Mouse (Mus musculus) right cerebral cortex, postnatal 14 days (tissue): ENCODE results near the gene Ntan1.
"Not testable (repeated sequence)": the region's sequence is repeated elsewhere in the genome, so short reads cannot be mapped to it uniquely, and the experiment has no call there.

ENCODE experiments used
- DNase-seq: peaks from one replicate; pipeline ENCODE4 v3.0.0; 2022

The Ntan1 gene

DNA sequence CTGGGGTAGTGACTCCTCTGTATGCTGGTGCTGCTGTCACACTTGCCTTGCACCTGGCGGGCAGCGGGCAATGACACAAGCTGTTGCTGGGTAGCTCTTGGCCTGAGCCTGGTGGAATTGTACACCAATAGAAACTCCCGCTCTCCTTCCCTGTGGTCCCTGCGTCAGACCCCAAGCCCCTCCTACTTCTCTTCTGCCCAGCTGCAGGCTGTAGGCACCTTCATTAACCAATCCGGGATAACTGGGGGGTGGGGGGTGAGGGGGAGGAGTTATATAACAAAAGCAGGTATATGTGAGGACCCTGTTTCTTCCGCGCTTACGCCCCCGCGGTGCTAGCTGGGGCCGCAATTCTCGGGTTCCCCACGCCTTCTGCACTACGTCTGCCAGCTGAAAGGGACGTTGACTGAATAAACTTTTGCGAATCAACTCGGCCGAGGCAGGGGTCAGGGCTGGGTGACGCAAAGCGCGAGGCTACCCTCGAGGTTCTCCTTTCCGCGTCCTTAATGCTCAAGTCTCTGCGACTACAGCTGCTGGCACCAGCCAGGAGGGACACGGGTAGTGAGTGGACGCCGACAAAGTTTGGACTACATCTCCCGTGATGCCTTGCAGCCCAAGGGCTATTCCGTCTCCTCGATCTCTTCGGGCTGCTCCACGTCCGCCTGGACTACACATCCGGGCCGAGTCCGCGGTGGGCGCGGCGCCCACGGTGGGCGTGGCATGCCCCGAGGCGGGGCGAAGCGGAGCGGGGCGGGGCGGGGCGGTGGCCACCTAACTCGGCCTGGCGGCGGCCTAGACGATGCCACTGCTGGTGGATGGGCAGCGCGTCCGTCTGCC, at the start of gene Ntan1:
Gene Ntan1, plus strand, starts transcription at position 286 of the 834 bp plus-strand sequence.
- DNase-seq = peak; percentile 93

DNA sequence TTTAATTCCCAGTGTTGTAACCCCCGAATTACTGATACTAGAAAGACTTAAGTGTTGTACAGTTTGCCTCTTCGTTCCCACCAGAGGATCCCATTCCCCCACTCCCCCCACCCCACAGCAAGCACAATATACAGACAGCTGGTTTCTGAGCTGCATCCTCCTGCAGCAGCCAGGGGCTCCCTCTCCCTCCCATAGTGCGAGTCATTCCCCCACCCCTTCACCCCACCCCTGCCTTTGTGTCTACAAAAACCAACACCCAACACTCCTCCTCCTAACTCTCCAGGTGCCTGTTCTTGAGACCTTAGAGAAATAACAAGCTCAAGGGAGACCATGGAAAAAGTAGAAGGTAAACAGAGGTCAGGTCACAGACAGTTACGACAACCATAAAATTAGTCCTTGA, 47.0 kb upstream of the Ntan1 start:
- not testable (repeated sequence) for DNase-seq

DNA sequence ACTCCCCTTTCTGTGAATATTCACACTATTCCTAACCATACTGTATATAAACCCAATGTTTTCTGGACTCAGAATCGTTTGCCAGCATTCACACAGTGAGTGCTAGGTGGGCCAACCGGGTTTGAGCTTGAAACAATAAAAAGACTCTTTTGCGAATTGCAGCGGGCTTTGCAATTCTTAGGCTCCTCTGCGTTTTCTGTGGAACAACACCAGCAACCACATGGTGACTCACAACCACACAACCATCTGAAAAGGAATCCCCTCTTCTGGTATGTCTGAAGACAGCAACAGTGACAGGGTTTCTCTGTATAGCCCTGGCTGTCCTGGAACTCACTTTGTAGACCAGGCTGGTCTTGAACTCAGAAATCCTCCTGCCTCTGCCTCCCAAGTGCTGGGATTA, 46.6 kb upstream of the Ntan1 start:
- DNase-seq = not testable (repeated sequence)

DNA sequence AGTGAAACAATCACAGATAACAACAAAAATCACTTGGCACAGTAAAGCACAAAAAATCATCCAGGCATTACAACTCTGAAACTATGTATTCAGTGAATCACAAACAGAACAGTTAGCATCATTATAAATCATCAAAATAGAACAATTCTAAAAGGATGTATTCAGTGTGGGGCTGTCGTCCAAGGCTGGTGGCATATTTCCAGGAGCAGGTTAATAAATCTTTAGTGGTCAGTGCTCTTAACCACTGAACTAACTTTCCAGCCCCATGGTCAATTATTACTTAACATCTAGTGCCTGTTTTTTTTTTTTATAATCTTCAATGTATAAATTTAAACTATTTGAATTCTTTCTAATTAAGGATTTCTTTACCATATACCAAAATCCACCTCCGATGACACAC, 44.6 kb upstream of the Ntan1 start:
- not testable (repeated sequence) for DNase-seq

- DNase-seq = not testable (repeated sequence)
Observed at GRCm38 (mm10) chr16:13774651-13775050, 44.0 kb upstream of the Ntan1 start.

DNA sequence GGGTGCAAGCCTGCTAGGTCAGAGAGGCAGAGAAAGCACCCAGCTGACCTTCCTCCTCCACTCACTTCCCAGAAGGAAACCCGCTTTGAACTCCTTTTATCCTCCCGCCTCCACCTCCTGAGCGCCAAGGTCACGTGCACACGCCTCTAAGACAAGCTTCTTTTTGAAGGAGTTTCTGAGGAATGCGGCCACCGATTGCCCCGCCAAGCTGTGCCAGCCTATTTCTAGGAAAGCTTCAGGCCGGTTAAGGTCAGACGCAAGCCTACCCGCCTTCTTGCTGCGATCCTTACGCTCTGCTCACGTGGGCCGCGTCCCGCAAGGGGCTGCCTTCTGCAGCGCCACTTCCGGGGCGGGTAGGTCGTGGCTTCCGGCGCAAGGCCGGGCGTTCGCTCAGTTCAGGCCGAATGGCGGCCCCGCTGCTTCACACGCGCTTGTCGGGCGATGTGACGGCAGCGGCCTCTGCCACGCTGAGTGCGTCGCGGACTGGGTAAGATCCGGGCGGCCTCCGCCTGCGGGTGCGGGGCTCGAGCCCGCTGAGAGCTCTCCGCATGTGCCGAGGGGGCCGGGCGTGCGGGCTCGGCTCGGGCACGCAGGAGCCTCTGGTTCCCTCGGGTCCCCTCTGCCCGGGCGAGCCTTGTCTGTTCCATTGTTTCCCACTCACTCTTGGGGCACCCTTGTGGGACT, 38.1 kb upstream of the Ntan1 start, which contains the start of gene Rrn3:
Gene Rrn3, plus strand, starts transcription at position 356 of the 684 bp plus-strand sequence.
- peak; percentile 89 for DNase-seq

DNA sequence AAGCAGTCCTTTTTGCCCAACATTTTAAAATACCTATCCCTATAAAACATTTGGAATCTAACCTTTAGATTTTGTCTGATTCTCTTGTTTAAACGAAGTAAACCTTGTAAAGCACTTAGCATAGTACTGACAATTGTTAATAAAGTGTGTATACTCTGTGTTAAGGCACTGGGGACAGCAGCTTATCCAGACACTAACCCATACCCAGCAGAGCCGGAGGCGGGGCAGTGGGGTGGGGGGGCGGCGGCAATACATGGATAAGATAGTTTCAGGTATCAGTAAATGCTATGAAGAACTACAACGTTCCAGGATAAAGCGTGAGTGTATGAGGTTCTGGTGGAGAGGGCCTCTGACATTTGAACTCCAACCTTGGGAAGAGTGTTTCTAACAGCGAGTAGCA, 37.4 kb upstream of the Ntan1 start:
- DNase-seq = no peak

- DNase-seq = no peak
Observed at GRCm38 (mm10) chr16:13785932-13786331, 32.7 kb upstream of the Ntan1 start.

DNA sequence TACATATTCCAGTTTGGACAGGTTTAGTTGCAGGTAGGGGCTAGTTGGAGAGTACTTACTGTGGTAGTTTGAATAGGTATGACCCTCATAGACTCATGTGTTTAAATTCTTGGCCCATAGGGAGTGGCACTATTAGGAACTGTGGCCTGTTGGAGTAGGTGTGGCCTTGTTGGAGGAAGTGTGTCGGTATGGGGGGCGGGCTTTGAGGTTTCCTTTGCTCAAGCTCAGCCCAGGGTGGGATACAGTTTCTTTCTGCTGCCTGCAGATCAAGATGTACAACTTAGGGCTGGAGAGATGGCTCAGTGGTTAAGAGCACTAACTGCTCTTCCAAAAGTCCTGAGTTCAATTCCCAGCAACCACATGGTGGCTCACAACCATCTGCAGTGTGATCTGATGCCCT, 25.2 kb upstream of the Ntan1 start:
- not testable (repeated sequence) for DNase-seq

- no peak for DNase-seq
Observed at GRCm38 (mm10) chr16:13796746-13797175, 21.9 kb upstream of the Ntan1 start.

DNA sequence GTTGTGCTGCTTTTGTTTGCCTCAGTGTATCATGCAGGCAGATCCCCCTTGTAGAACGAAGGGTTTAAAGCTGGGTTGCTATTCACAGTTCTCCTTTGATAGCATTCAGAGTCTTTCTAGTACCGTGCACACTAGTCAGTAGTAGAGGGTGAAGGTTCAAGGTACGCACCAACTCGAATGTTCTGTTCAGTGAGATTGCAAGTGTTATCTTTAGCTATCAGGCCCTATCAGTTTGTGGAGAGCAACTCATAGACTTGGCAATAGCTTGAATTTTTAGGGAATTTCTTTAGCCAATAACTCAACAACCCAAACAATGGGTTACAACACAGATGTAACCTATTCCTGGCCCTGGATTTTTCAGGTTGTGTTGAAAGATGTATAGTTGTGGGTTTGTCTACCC, 17.4 kb upstream of the Ntan1 start:
- DNase-seq = no peak

- no peak for DNase-seq
Observed at GRCm38 (mm10) chr16:13804666-13805065, 14.0 kb upstream of the Ntan1 start.

DNA sequence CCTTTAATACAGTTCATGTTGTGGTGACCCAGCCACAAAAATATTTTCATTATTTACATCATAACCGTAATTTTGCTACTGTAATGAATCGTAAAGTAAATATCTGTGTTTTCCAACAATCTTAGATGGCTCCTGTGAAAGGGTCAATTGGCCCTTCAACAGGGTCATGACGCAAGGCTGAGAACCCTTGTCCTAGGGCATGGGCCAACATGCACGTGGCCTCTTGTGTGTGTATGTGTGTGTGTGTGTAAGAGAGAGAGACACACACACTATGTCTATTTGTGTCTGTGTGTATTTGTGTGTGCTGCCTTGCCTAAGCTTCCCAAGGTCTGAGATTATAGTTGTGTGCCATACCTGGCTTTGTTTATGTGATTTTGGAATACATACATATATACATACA, 11.0 kb upstream of the Ntan1 start:
- DNase-seq = no peak

- no peak for DNase-seq
Observed at GRCm38 (mm10) chr16:13808410-13808809, 10.2 kb upstream of the Ntan1 start.

- no peak for DNase-seq
Observed at GRCm38 (mm10) chr16:13812152-13812551, 6.5 kb upstream of the Ntan1 start.

GRCm38 (mm10) chr16:13813200-13813599, 5.4 kb upstream of the Ntan1 start:
- no peak for DNase-seq

DNA sequence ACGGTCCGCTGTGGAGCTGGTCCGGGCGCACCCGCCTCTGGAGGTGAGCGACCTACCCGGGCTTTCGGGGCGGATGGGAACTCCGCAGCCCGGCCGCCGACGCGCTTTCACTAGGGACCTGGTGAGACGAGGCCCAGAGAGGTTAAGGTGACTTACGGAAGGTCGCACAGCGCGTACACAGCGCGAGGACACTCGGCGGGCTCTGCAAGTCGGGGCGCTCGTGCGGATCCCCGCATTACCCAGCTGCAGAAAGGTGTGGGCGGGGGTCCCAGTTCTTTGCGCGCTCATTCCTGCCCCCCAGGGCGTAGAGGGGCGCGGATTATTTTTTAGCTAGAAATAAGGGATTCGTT, 724 bp downstream of the Ntan1 start:
- no peak for DNase-seq

- DNase-seq = no peak
Observed at GRCm38 (mm10) chr16:13819806-13820500, 1.3 kb downstream of the Ntan1 start.

- no peak for DNase-seq
Observed at GRCm38 (mm10) chr16:13820771-13821170, 2.1 kb downstream of the Ntan1 start.

DNA sequence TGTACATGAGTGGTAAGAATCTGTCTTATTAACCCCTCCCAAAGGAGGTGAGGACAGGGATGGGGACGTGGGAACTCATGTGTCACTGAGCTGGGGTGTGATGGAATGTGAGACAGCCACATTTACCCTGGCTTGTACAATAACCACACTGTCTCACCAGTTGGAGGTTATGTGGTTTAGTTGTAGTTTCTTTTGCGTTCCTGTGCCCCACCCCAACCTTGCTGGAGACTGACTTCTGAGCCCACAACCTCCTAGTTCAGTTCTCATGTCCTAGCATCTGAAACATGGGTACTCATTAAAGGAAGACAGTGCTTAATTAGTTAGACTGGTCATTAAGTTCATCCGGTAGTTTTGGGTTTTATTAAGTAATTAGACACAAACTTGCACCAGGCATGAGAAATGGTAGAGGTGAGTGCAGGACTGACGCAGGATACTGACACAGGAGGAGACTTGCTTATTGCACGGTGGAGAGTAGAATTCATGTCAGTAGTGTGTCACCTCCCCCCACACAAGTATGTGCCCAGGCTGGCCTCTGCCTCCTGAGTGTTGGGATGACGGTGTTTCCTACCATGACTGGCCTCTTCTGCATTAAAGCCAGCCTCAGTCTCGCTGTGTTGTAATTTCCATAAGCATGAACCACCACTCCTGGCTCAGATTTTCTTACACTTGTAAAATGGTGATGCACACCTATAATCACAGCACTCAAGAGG, 7.3 kb downstream of the Ntan1 start:
- DNase-seq = no peak

DNA sequence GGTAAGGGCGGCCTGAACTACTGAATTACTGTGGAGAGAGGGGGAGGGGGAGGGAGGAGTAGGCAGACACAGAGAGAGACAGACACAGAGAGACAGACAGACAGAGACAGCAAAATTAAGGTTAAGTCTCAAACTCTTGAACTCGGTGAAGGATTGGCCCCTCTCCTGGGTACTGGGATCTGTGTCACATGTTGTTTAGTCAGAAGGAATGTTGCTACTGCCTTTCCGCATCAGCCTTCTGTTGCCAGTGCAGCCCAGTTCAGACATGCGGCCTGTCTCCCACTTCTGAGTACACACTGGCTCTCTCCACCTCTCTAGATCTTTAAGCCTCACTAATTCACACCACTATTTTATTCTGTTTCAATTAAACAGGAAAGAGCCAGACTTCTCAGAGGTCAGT, 7.9 kb downstream of the Ntan1 start:
- no peak for DNase-seq

GRCm38 (mm10) chr16:13830444-13830843, 11.8 kb downstream of the Ntan1 start:
- no peak for DNase-seq

DNA sequence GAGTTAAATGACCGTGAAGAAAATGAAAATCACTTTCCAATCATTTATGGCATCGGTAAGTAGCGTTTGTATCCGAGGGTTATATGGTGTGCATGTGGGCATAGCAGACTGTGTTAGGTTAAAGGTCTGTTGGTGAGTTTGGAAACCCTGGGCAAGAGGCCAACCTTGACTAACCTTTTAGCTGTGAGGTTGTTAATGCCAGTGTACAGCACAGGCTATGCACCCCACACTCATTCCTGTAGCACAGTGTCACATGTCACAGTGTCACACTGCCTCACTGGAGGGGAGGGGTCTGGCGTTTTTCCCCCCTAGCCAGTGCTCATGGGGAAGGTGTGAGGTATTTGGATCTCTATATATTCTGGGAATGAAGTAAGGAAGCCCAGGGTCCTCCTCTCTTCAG, 13.0 kb downstream of the Ntan1 start:
- no peak for DNase-seq
